Mouse (Mus musculus) gastrocnemius, postnatal 14 days (tissue): Measurements from ENCODE around the gene Slc26a9. TPM values are rescaled to one million over a fixed set of nuclear protein-coding genes. Genes with fewer than 3 reads are reported as not detected.

Experiments used
- DNase-seq: peaks from one replicate; pipeline ENCODE4 v3.0.0; 2021; ENCODE audit warnings: mixed read lengths
- intact Hi-C: fragments of 180-260 bp; cut with DNase I; formaldehyde crosslinking; loops from one replicate; pipeline ENCODE4 v1.15.1; 2025; ENCODE audit warnings: low total_unique reads
- total RNA-seq, 2 experiments: library from RNA; stranded (reverse); gene quantifications; 2 replicates each; pipeline ENCODE4 v1.2.3; 2021

The Slc26a9 gene
- total RNA-seq, 2 experiments from 2014 or later = not detected

DNA sequence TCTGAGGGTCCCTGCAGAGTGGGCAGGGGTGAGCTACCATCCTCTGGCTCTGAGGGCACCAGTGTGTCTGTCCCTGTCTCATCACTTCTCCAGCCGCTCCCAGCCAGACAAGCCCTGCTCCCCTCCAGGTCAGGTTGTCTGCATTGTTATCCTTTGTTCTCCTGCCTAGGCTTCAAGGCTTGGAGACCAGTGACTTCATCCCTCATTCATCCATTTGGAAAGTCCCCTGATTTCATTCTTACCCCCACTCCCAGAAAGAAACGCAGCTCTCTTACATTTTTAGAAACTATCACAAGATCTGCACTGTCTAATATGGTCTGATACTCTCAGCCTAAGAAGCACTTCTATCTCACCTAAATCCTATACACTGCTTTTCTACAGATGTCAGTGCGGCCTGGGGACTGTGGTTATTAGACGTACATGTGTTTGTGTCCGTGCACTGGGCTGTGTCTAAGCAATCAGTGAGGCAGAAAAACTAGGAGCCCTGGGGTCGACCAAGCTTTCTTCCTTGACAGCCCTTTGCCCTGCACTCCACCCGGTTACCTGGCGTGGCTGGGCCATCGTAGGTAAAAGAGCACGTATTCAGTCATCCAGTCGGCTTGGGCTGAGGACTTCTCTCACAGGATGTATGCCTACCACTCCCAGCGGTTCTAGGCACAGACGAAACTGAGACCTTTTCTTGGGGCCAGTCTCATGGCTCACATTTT is 10.2 kb upstream of the Slc26a9 start:
- DNase-seq = no peak
- intact Hi-C loops = no loop called here

DNA sequence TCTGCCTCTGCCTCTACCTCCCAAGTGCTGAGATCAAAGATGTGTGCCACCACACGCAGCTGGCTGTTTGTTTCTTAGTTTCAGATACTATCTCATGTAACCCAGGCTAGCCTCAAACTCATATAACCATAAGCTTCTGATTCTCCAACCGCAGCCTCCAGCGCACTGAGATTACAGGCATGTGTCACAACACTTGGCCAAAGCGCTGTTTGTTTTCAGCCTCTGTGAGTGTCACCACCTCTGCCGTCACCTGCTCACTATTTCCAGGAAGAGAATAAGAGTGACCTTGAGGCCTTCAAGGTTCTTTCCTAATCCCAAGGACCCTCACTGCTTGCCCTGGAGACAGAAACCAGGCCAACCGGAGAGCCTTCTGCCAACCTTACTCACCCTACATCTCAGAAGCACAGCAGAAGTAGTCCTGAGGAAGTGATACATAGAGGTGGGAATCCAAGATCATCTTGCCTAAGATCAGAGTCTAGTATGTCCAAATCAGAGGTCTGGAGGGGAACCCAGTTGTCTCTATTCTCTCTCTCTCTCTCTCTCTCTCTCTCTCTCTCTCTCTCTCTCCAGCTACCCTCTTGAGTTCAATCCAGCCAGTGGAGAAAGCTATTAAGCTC is 9.1 kb upstream of the Slc26a9 start:
- no peak for DNase-seq
- intact Hi-C loops = no loop called here

DNA sequence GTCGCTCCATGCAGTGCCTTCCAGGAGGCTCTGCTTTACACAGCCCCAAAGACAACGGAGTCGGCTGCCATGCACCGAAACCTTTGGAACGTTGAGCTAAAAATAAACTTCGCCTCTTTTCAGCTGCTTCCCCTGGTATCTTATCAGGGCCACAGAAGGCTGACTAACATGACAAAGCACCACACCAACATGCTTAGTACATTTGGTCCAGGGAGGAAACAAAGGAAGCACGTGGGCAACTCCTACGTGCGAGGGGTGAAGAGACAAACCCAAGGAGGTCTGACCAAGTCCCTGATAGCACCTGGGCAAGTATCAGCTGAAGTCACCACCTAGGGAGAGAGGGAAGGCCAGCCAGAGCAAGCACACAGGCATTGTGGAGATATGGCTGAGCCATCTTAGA is 7.3 kb upstream of the Slc26a9 start:
- no peak for DNase-seq
- intact Hi-C loops = no loop called here

DNA sequence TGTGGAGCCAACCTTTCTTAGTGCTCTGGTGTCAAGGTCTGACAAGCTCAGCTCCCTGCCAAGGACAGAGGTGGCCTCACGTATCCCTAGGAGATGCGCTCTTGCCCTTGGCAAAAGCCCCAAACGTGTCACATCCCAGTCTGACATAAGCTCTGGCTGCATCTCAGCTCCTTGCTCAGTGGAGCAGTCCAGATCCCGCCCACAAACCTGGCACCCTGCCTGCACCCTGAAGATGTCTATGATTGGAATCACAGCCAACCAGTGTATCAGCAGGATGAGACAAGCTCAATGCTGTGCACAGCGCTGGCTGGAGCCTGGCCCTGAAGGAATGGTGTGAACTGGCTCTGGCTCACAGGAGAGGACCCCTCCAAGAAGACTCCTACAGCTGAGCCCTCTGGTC is 6.6 kb upstream of the Slc26a9 start:
- intact Hi-C loops = no loop called here
- DNase-seq = peak; percentile 90

DNA sequence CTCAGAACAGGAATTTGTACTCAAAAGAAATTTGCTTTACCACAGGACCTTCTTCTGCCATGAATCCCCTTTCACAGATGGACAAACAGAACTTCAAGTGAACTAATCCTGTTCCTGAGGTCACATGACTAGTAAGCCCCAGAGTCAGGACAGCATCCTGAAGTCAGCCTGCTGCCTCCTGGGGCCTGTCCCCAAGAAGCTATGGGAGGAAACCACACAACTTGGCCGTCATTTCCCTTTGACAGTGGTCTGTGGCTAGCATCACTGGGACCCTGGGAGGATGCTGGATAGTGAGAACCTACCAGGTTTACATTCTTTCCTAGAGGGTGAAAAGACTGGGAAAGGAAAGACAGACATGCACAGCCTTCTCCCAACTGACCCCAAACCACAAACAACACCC is 5.1 kb upstream of the Slc26a9 start:
- no peak for DNase-seq
- intact Hi-C loops = no loop called here

DNA sequence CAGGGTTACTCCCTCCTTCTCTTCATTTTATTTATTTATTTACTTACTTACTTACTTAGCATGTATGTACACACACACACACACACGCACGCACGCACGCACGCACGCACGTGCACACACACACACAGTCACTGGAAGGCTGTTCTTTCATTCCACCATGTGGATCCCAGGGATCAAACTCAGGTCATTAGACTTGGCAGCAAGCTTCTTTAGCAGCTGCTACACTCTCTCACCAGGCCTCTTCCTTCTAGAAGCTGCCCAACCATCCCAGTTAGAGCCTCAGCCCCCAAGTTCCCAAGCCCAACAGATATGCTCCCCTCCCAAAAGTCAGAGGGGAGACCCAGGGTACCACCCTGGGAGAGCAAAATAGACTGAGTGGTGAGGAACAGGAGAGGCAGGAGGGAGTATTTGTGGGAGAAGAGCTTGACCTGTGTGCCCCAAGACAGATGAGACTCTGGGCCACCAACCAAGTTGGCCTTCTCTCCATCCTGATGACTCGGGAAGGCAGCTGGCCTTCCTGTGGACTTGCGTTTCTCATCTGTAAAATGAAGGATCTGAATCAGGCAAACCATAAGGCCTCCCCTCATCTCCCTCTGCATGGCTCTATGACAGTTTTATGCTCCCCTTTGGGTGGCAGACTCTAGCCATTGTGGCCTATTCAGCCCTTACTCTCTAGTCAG is 4.2 kb upstream of the Slc26a9 start:
- peak; percentile 50 for DNase-seq
- intact Hi-C loops = no loop called here

DNA sequence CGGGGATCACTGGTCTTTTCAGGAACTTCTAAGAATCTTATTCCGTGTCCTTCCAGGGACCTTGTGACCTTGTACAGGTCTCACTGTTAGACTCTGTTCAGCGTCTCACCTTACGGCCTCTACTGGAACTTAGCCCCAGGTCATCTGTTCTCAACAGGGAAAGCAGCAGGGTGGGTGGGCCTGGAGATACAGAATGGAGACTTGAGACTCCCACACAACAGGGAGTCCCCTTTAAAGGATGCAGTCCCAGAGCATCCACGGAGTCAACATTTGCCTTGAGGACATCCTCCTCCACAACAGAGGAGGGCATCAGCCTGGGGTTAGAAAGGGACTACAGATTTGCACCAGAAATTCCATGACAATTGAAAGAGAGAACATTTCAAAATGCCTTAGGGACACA is 1.6 kb downstream of the Slc26a9 start:
- no peak for DNase-seq
- intact Hi-C loops = no loop called here

DNA sequence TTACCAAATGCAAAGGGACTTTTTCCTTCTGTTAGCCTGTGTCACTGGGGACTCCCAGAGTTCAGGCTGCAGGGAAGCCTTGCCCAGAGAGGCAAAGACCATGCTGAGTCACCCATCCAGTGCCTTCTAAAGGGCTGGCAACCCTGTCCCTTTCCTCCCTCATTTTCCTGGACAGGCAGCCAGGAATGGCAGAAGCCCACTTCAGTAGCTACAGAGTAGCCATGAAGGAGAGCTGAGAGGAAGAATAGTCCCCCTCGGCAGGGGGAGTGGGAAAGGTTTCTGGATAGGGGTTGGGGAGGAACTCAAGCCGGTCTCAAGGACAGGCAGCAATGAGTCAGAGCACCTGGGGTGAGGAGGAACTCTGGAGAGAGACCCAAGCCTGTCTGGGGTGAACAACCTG is 3.9 kb downstream of the Slc26a9 start:
- intact Hi-C loops = no loop called here
- DNase-seq = no peak

DNA sequence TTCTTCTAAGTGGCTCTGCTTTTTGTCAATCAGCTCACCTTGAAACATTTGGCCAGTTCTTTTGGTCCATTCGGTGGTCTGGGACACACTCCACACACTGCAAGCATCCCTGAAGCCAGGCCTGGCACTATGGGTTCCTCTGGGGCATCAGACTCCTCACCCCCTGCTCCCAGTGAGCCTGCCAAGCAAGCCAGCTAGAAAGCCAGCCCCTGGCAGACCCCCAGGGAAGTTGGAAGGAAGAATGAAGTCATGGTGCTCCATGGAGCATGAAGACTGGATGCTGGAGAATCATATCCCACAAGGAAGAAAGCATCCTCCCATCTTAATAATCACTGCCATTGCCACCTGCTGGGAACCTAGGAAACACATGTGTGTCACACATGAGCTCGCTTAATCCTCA is 4.8 kb downstream of the Slc26a9 start:
- intact Hi-C loops = no loop called here
- DNase-seq = no peak

DNA sequence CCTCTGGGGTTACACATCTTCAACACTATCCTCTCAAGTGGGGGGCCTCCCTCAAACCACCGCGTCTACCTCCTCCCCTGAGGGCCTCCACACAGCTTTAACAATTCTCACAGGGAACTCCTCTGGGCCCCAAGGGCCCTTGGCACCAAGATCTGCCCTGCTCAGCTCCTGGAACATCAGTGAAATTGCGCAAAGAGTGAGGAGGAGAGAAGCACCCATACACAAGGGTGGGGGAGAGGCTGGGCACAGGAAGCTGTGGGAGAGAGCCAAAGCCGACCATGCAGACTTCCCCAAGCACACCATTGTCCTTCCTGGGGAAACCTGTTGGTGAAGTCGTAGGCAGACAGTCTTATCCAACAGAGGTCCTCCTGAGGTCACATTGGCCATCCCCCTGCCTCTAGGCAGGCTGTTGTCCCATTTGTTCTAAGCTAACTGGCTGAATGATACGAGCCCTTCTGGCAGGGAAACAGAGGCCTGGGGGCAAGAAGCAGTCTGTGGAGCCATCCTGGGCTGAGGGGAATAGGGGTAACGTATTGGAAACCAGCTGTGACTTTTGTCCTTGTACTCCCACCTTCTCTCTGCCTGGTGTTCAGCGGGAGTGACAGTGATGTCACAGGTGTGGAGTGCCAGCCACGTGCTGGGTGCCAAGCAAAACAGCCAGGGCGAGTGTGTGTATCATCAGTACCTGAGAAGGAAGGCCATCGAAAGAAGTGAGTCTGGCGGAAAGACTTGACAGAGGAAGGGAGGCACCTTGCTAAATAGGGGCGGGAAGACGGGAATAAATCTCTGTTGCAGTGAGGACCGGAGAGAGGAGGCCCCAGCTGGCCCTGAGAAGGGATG is 6.1 kb downstream of the Slc26a9 start:
- intact Hi-C loops = no loop called here
- no peak for DNase-seq

DNA sequence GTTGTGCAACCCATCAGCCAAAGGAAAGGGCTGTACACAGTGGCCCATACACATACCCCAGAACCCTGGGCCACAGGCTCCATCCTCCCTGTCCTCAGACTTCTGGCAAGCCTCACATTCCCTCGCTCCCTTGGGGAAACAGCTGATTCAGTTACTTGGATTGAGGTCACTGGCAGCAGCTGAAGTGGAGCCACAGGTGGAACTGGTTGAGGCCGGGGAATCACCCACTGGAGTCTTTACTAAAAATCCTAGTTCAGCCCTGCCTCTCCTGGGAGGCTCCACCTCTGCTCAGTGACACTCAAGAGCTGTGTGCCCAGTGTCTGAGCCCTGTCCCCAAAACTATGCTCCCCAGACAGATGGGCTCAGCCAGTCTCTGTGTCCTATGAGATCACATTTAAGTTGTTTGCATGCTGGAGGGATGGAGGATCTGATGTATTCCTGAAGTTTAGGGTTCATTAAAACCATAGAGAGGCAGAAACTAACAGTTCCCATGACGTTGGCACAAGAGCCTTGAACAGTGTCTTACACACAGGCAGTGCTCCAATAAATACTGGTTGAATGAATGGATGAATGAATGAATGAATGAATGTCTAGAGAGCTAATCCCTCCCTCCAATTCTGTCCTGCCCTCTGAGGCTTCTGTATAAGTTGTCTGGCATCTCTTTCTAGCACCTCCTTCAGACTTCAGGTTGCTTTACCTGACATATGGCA is 7.5 kb downstream of the Slc26a9 start:
- DNase-seq = peak; percentile 55
- intact Hi-C loops = no loop called here

DNA sequence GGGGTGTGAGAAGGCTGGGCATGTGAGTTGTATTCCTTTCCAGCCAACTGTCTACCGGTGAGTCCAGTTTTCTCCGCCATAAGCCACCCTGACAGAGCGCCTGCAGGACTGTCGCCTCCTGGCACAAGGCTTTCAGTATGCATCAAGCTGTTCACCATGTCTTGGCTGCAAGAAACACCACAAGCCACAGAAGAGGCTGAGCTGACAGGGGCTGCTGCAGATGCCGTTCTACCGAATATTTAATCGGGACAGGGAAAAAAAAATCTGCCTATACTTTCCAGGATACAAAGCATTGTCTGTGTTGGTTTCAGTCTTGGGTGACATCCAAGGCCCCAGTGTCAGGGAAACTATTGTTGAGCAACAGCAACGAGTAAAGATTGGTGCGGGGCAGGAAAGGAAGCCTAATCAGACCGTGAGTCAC is 8.1 kb downstream of the Slc26a9 start:
- intact Hi-C loops = no loop called here
- DNase-seq = no peak

DNA sequence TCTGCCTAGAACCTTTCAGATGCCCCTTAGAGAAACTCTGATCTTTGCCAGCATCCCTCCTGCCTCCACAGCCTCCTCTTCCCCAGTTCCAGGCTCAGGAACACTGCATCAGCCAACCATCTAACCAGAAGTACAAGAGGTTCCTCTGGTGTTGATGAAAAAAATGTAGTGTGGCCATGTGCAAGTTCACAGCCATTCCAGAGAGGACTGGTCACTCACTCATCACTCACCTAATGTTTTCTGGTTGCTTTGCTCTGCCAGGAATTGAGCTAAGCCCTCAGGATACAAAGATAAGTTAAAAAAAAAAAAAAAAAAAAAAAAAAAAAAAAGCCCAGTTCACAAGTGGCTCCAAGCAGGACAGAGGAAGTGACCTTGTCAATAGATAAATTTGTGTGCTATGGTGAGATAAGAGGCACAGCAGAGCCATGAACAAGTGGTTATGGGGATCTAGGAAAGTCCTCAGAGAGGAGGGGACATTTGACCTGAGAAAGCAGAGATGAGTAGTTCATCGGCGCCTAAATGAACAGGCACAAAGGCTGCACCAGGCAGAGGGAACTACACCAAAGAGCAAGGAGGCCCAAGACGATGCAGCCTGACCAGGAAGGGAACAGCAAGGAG is 10.5 kb downstream of the Slc26a9 start:
- no peak for DNase-seq
- intact Hi-C loops = no loop called here

DNA sequence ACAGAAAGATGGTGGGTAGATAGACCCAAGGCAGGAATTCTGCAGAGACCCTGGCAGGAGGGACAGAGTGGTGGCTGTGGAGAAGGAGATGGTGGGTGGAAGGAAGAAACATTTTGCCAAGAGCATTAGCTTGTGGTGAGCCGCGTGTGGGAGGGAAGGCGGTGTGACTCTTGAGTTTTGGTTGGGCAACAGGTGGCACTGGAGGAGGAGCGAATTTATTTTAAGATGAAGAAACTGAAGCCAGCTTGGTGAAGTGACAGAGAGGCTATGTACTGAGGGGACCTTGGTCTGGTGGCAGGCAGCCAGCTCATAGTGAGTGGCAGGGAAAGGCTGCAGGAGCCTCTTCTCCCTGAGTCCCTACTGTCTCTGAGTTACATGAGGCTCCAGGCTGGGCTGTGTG is 11.1 kb downstream of the Slc26a9 start:
- intact Hi-C loops = no loop called here
- DNase-seq = peak; percentile 75

DNA sequence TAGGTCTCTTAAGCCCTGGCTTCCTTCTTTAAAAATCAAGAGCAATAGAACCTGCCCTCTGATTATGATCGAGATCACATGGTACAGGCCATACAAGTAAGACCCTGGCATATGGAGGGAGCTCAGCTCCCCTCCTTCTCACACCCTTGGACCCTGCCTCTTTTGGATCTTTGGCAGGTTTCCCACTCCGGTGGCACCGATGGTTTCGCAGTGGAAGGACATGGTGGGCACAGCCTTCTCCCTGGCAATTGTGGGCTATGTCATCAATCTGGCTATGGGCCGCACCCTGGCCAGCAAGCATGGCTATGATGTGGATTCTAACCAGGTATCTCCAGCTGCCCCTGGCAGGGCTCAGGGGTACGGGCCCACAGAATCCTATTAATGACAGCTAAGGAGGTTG is 13.4 kb downstream of the Slc26a9 start:
- DNase-seq = no peak
- intact Hi-C loops = no loop called here

DNA sequence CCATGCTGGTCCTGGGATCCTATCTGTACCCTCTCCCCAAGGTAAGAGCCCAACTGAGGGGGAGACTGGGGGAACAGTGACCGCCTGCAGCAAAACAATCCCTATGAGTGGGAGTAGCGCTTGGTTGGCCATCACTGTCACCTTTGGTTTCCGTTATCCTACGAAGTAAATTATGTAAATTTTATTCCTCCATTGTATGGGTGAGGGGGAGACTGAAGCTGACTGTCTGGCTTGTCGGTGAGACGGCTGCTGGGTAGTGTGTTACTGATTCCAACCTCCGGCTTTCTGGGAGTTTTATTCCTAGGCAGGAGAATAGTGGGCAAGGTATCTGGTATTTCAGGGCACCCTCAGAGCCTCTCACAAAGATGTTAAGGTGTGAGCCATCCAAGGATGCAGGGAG is 15.0 kb downstream of the Slc26a9 start:
- DNase-seq = no peak
- intact Hi-C loops = no loop called here

DNA sequence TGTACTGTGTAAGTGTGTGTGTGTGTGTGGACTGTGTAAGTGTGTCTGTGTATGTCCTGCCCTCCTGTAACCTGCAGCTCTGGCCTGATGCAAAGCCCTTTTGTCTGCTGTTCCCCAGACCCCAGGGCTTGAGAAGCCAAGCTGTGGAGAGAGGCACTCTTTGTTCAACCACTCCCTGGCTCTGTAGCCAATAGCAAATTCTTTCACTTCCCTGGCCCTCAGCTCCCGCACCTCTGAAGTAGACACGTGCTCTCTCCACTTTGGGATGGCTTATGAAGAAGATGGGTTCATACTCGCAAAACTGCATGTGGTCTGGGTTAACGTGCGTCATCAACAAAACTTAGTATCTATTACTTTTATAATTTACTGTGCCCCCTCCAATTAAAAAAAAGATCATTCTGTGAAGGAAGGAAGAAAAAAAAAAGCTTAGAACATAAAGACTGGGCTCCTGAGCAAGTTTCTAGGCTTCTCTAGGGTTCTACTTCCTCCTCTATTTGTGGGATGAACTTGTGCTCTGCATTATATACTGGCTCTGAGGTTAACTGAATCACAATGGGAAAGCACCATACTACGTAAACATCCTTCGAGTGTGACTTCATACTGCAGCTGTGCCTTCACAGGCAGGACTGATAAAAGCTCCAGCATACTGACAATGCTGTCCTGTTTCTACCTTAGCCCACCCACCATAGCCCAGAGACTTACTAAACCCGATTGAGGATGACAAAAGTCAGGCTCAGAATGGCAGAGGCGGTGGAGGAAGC is 16.0 kb downstream of the Slc26a9 start:
- intact Hi-C loops = no loop called here
- DNase-seq = no peak

DNA sequence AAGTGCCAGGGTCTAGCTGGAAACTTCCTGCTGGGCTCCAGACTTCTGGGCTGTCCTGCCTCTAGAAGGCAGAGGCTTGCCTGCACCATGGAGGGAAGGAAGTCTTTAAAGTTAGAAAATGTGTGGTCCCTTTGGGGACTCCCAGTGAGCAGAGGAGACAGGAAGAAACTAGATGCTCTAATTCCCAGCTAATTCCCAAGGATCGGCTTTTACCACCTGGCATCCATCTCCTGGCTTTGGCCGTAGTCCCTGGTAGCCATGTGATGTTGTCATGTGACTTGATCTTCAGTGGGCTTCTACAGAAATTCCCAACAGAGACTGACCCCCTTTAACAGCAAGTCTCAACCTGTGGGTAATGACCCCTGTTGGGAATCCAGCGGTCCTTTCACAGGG is 16.6 kb downstream of the Slc26a9 start:
- intact Hi-C loops = no loop called here
- DNase-seq = no peak
